Mouse (Mus musculus) spleen, postnatal 14 days (tissue): ENCODE measurements around the gene Galnt10.

Source experiments
- DNase-seq, 2 experiments: peaks; one replicate each; pipeline ENCODE4 v3.0.0; 2021 to 2022; ENCODE audit warnings: low spot score in 2 of 2

Galnt10 gene

GRCm38 (mm10) chr11:57658214-57658613 is 13.0 kb downstream of the Galnt10 start:
- DNase-seq = no peak

- no peak for DNase-seq
Observed at GRCm38 (mm10) chr11:57658751-57659150, 13.5 kb downstream of the Galnt10 start.

GRCm38 (mm10) chr11:57660156-57660555 is 14.9 kb downstream of the Galnt10 start:
- no peak for DNase-seq

- DNase-seq = no peak
Observed at GRCm38 (mm10) chr11:57660814-57661213, 15.6 kb downstream of the Galnt10 start.

- DNase-seq = no peak
Observed at GRCm38 (mm10) chr11:57661492-57662229, 16.4 kb downstream of the Galnt10 start.

- no peak for DNase-seq
Observed at GRCm38 (mm10) chr11:57662231-57662630, 17.0 kb downstream of the Galnt10 start.

- DNase-seq = no peak
Observed at GRCm38 (mm10) chr11:57663271-57663670, 18.0 kb downstream of the Galnt10 start.

- DNase-seq = no peak
Observed at GRCm38 (mm10) chr11:57664741-57665140, 19.5 kb downstream of the Galnt10 start.

- DNase-seq = no peak
Observed at GRCm38 (mm10) chr11:57668271-57668670, 23.0 kb downstream of the Galnt10 start.

GRCm38 (mm10) chr11:57669522-57669921 is 24.3 kb downstream of the Galnt10 start:
- DNase-seq = no peak

- no peak for DNase-seq
Observed at GRCm38 (mm10) chr11:57671120-57671697, 26.0 kb downstream of the Galnt10 start.

- DNase-seq = no peak
Observed at GRCm38 (mm10) chr11:57671797-57672196, 26.6 kb downstream of the Galnt10 start.

- no peak for DNase-seq
Observed at GRCm38 (mm10) chr11:57672995-57673394, 27.8 kb downstream of the Galnt10 start.

- no peak for DNase-seq
Observed at GRCm38 (mm10) chr11:57673977-57674687, 28.9 kb downstream of the Galnt10 start.

- DNase-seq = no peak
Observed at GRCm38 (mm10) chr11:57677261-57677660, 32.0 kb downstream of the Galnt10 start.

- no peak for DNase-seq
Observed at GRCm38 (mm10) chr11:57682589-57682988, 37.3 kb downstream of the Galnt10 start.

GRCm38 (mm10) chr11:57683125-57683524 is 37.9 kb downstream of the Galnt10 start:
- DNase-seq = no peak

GRCm38 (mm10) chr11:57683931-57684330 is 38.7 kb downstream of the Galnt10 start:
- no peak for DNase-seq

- DNase-seq = no peak
Observed at GRCm38 (mm10) chr11:57684891-57685290, 39.6 kb downstream of the Galnt10 start.

GRCm38 (mm10) chr11:57685689-57686454 is 40.6 kb downstream of the Galnt10 start:
- no peak for DNase-seq

- DNase-seq = no peak
Observed at GRCm38 (mm10) chr11:57686797-57687196, 41.6 kb downstream of the Galnt10 start.

- no peak for DNase-seq
Observed at GRCm38 (mm10) chr11:57687258-57687657, 42.0 kb downstream of the Galnt10 start.
